Mouse (Mus musculus) limb, embryonic 12.5 days (tissue): ENCODE measurements around the gene Atcay. TPM values are rescaled to one million over a fixed set of nuclear protein-coding genes. Genes with fewer than 3 reads are reported as not detected.
"Not testable (repeated sequence)": the region's sequence is repeated elsewhere in the genome, so short reads cannot be mapped to it uniquely, and the experiment has no call there.

ENCODE experiments used
- ATAC-seq: fragments of 200-750 bp; cut with Nextera tagmentation; 2 replicates; pipeline ENCODE4 v1.8.0; 2017; ENCODE audit warnings: low read depth, moderate TSS enrichment; ENCODE audit not compliant: insufficient number of reproducible peaks, insufficient read depth, low FRiP score, low TSS enrichment
- H3K27ac ChIP-seq: fragments of 300-500 bp; sonication (generic); 2 replicates; pipeline ENCODE4 v1.5.1; 2016; ENCODE audit warnings: mild to moderate bottlenecking, moderate library complexity
- H3K27me3 ChIP-seq: fragments of 300-500 bp; sonication (generic); 2 replicates; pipeline ENCODE4 v1.6.1; 2016; ENCODE audit warnings: mild to moderate bottlenecking, moderate library complexity
- H3K36me3 ChIP-seq: fragments of 300-500 bp; sonication (generic); 2 replicates; pipeline ENCODE4 v1.6.1; 2016; ENCODE audit warnings: mild to moderate bottlenecking, moderate library complexity
- H3K4me1 ChIP-seq: fragments of 300-500 bp; sonication (generic); replicated peaks from 2 replicates; pipeline ENCODE4 v1.6.1; 2016
- H3K4me2 ChIP-seq: fragments of 300-500 bp; sonication (generic); 2 replicates; pipeline ENCODE4 v1.6.1; 2016; ENCODE audit warnings: mild to moderate bottlenecking, moderate library complexity
- H3K4me3 ChIP-seq: fragments of 300-500 bp; sonication (generic); replicated peaks from 2 replicates; pipeline ENCODE4 v1.5.1; 2016; ENCODE audit warnings: mild to moderate bottlenecking
- H3K9ac ChIP-seq: fragments of 300-500 bp; sonication (generic); replicated peaks from 2 replicates; pipeline ENCODE4 v1.6.1; 2016; ENCODE audit warnings: mild to moderate bottlenecking, moderate library complexity
- H3K9me3 ChIP-seq: fragments of 300-500 bp; sonication (generic); 2 replicates; pipeline ENCODE4 v1.6.1; 2016; ENCODE audit warnings: mild to moderate bottlenecking, moderate library complexity
- WGBS: fragments of 180-500 bp; shearing (Covaris S2); methylation state at CpG from one replicate; pipeline ENCODE4 v1.1.7; 2016; 5-methylcytosine and 5-hydroxymethylcytosine counted together
- polyA plus RNA-seq: library from polyadenylated mRNA; unstranded; fragments of >200 nt; fragmentation: Nextera tagmentation; extraction: Ambion mirVana; gene quantifications from 2 replicates; pipeline ENCODE4 v1.2.1, GENCODE M21; 2016

The Atcay gene
- polyA plus RNA-seq, 1 experiment from 2014 or later, result 0.43 TPM

DNA sequence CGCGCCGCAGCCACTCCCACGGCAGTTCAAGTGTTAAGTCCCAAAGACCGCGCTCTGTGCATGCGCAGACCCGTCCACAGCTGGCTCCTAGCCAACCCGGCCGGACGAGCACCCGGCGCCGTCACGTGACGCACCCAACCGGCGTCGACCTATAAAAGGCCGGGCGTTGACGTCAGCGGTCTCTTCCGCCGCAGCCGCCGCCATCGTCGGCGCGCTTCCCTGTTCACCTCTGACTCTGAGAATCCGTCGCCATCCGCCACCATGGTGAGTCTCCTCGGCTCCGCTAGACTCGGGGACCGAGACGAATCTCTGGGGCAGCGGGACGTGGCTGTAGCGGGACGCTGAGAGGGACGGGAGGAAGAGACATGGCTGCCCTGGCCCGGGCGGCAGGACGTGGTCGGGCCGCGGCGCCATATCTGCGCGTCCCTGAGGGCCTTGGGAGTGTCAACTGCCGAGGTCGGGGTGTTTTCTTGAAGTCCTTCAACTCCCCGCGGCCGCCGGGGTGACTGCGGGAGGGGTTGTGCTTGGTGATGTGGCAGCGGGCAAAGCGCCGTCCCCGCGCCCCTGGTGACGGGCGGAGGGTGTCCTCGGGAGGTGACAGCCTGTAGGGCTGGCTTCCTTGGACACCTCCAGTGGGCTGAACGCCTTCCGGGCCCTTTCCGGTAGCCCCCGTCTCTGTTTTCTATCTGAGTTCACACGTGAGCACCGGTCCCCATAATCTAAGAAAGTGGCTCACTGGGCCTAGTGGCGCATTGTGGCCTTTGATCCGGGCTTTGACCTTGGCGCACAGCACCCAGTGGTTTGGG is 54.0 kb downstream of the Atcay start, which contains the start of gene Eef2:
TSS of gene Eef2 (plus strand) at position 166 of the 806 bp plus-strand sequence.
- ATAC-seq, result peak; percentile 71
- Histone ChIP-seq H3K4me2 (peak within 1 kb of the TSS; percentile 96), H3K4me1 (peaks cover 54% of the 10 kb centered on the region), H3K27me3 (no peaks in the 10 kb centered on the region), H3K9me3 (no peaks in the 10 kb centered on the region), H3K36me3 (peaks cover 45% of the 10 kb centered on the region), H3K27ac (peak within 1 kb of the TSS; percentile 94), H3K4me3 (peak within 1 kb of the TSS; percentile 98), H3K9ac (peak within 1 kb of the TSS; percentile 98)
- under 1% methylated on average over 77 of the region's 77 CpGs for WGBS

DNA sequence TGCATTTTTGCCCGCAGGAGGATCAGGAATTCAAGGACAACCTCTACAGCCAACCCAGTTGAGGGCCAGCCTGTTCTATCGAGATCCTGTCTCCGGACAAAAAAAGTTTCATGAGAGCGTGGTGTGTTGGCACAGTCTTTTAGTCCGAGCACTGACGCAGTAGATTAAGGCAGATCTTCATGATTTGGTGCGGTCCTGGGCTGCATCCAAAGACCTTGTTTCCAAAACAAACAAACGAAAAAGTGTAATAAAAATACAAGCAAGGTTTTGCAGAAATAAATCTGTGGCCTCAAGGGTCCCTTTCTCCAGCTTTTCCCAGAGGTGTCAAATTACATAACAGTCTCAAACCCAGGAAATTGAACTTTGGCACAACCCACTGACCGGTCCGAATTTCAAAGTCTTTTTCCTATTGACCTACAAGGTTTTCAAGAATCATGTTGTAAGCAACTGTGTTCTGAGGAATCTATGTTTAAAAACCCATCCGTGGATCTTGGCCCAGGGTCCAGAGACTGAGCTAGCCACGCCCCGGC is 54.6 kb downstream of the Atcay start:
- Histone ChIP-seq H3K4me1 (peaks cover 50% of the 10 kb centered on the region), H3K36me3 (peaks cover 38% of the 10 kb centered on the region), H3K4me2 (peak overlapping the region; percentile 96), H3K9ac (no peak overlapping the region), H3K9me3 (no peaks in the 10 kb centered on the region), H3K4me3 (peak overlapping the region; percentile 98), H3K27me3 (no peaks in the 10 kb centered on the region), H3K27ac (peak overlapping the region; percentile 94)
- WGBS, result 9% methylated on average over 13 of the region's 13 CpGs
- no peak for ATAC-seq

DNA sequence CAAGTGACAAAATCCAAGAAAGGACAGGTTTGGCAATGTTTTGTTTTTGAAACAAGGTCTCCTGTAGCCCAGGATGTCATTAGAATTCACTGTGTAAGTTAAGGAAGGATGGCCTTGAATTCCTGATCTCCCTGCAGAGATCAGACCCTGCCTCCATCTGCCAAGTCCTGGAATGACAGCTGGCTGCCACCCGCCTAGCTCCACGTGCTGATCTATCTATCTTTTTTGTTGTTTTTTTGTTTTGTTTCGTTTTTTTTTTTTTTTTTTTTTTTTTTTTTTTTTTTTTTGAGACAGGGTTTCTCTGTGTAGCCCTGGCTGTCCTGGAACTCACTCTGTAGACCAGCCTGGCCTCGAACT is 55.3 kb downstream of the Atcay start:
- peak overlapping the region; percentile 96 for H3K4me2 ChIP-seq
- not testable (repeated sequence) for H3K4me3 ChIP-seq, H3K27me3 ChIP-seq, H3K9me3 ChIP-seq, H3K9ac ChIP-seq, ATAC-seq
- peaks cover 31% of the 10 kb centered on the region for H3K36me3 ChIP-seq
- 9% methylated on average over 4 of the region's 4 CpGs for WGBS
- peaks cover 48% of the 10 kb centered on the region for H3K4me1 ChIP-seq
- peak overlapping the region; percentile 94 for H3K27ac ChIP-seq

DNA sequence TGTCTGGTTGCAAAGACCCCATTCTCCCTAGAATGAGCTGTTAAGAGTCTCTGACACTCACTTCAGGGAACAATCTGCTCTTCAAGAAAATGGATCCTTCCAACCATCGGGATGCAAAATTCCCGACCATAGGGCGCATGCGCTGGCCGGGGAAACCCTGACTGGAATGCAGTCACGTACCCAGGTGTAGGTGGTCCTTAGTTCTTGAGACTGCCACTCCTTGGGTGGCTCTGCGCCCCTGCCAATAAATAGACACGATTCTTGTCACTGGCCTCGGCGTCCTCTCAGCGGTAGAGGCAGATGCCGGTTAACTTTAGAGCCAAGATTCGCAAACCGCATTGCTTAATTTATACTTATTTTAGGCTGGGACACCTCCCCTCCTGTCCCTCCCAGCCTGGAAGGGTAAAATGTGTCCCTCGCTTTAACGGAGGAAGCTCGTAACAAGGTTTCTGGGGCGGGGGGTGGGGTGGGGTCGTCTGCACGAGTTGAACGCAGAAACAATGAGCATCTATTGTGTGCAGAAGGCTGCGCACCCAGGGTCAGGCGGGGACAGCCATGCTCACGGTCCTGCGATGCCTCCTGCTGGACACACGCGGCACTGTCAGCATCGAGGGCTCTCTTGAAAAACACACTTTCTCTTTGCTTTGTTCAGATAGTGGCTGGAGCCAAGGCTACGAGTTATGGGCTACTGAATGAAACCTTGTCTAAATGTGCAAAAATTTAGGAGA is 55.9 kb downstream of the Atcay start:
- Histone ChIP-seq H3K9me3 (no peaks in the 10 kb centered on the region), H3K4me3 (peak overlapping the region; percentile 39), H3K27ac (peak overlapping the region; percentile 94), H3K4me1 (peaks cover 45% of the 10 kb centered on the region), H3K9ac (peak overlapping the region; percentile 63), H3K27me3 (no peaks in the 10 kb centered on the region), H3K4me2 (peak overlapping the region; percentile 67), H3K36me3 (peaks cover 26% of the 10 kb centered on the region)
- ATAC-seq, result peak; percentile 59
- WGBS, result 3% methylated on average over 29 of the region's 29 CpGs

DNA sequence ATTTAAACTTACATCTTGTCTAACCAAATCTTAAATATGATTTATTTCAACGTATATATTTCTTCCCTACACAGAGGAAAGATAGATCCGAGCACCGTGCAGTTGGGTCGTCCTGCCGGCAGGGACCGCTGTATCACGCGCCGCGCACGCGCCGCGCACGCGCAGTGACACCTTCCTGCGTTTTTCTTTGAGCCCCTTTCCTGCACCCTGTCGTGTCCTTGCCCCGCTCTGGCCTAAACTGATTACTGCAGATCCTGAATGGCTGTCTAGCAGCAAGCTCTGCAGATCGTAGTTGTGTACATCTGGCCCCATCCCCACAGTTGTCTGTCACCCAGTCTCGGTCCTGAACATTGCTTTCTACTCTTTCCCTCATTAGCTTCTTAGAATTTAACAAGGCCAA is 57.5 kb downstream of the Atcay start:
- 0 out of 2 replicates have a peak, but pooled peaks have one; percentile 15 for ATAC-seq

DNA sequence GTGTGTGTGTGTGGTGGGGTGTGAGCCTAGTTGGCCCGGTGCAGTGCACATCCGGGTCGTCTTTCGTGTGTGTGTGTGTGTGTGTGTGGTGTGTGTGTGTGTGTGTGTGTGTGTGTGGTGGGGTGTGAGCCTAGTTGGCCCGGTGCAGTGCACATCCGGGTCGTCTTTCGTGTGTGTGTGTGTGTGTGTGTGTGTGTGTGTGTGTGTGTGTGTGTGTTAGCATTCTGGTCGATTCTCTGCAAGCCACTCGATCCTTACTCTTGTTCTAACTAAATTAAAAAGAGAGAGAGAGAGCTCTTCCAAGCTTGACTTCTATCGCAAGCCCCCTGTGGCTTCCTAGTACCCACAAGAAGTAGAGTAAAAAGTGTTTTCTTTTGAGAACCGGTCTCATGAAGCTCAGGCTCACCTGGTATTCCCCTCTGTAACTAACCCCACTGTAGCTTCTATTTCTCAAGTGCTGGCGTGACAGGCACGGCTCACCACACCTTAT is 61.2 kb downstream of the Atcay start:
- WGBS, result 66% methylated on average over 5 of the region's 14 CpGs
- Histone ChIP-seq H3K4me2 (peak overlapping the region; percentile 76), H3K36me3 (peaks cover 12% of the 10 kb centered on the region), H3K4me1 (peaks cover 37% of the 10 kb centered on the region)
- not testable (repeated sequence) for H3K27me3 ChIP-seq, H3K9ac ChIP-seq, H3K9me3 ChIP-seq, H3K4me3 ChIP-seq, H3K27ac ChIP-seq, ATAC-seq

More for the DNA sequence above, 57.5 kb downstream of the Atcay start:
- Histone ChIP-seq H3K27ac (peak overlapping the region; percentile 94), H3K4me3 (peak overlapping the region; percentile 8; the same call in 1 of the 2 replicates), H3K36me3 (peaks cover 9% of the 10 kb centered on the region), H3K27me3 (no peaks in the 10 kb centered on the region), H3K9ac (peak overlapping the region; percentile 42; the same call in 1 of the 2 replicates), H3K9me3 (no peaks in the 10 kb centered on the region), H3K4me2 (peak overlapping the region; percentile 44), H3K4me1 (peaks cover 37% of the 10 kb centered on the region)
- WGBS, result 4% methylated on average over 21 of the region's 21 CpGs

DNA sequence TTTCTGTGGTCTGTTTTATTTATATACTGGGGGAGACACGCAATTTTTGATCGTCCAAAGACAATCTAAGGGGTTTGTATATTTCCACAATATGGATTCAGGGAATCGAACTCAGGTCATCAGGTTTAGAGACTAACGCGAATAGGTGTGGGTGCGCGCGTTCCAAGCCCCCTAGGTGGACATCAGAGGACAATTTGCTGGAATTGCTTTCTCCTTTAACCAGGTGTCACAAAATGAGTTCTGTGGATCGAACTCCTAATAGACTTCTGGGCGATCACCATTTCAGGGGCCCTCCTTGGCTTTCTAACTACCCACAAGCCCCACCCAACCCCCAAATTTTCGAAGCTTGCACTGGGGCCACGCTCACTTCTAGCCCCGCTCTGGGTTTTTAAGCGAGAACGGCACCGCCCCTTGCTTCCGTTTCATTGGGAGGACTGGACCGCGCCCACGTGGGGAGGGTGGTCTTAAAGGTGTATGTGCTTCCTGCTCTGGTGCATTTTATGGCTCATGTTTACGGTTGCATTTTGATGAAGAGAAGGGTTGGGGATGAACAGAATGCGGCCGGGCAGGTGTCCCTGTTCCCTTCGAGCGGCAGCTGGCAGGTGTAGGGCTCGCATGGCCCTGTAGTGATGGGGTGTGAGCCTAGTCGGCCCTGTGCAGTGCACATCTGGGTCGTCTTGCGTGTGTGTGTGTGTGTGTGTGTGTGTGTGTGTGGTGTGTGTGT is 62.0 kb downstream of the Atcay start:
- no peaks in the 10 kb centered on the region for H3K27me3 ChIP-seq
- peak overlapping the region; percentile 93 for H3K4me3 ChIP-seq
- peak overlapping the region; percentile 42; the same call in 1 of the 2 replicates for H3K9ac ChIP-seq
- H3K4me1 ChIP-seq, result peaks cover 29% of the 10 kb centered on the region
- peaks cover 19% of the 10 kb centered on the region for H3K36me3 ChIP-seq
- ATAC-seq, result no peak
- peak overlapping the region; percentile 84 for H3K27ac ChIP-seq
- WGBS, result 3% methylated on average over 29 of the region's 29 CpGs
- H3K4me2 ChIP-seq, result peak overlapping the region; percentile 76
- no peaks in the 10 kb centered on the region for H3K9me3 ChIP-seq

DNA sequence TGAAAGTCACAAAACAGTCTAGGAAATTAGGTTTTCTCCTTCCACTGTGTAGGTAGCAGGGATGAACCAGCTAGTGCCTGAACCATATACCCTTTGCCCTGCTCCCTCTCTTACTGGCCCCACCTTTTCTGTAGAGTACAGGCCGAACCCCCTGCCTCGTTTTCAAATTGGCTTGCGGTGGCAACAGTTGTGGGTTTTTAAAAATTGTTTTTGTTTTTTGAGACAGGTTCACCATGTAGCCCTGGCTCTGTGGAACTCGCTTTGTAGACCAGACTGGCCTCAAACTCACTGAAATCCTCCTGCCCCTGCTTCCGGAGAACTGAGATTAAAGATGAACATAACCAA is 62.6 kb downstream of the Atcay start:
- Histone ChIP-seq H3K27me3 (no peaks in the 10 kb centered on the region), H3K27ac (peak overlapping the region; percentile 84), H3K4me3 (peak overlapping the region; percentile 93), H3K9me3 (no peaks in the 10 kb centered on the region), H3K4me2 (peak overlapping the region; percentile 76), H3K9ac (peak overlapping the region; percentile 42; the same call in 1 of the 2 replicates), H3K4me1 (peaks cover 23% of the 10 kb centered on the region), H3K36me3 (peaks cover 26% of the 10 kb centered on the region)
- peak; percentile 52 for ATAC-seq
- 7% methylated on average over 5 of the region's 5 CpGs for WGBS

DNA sequence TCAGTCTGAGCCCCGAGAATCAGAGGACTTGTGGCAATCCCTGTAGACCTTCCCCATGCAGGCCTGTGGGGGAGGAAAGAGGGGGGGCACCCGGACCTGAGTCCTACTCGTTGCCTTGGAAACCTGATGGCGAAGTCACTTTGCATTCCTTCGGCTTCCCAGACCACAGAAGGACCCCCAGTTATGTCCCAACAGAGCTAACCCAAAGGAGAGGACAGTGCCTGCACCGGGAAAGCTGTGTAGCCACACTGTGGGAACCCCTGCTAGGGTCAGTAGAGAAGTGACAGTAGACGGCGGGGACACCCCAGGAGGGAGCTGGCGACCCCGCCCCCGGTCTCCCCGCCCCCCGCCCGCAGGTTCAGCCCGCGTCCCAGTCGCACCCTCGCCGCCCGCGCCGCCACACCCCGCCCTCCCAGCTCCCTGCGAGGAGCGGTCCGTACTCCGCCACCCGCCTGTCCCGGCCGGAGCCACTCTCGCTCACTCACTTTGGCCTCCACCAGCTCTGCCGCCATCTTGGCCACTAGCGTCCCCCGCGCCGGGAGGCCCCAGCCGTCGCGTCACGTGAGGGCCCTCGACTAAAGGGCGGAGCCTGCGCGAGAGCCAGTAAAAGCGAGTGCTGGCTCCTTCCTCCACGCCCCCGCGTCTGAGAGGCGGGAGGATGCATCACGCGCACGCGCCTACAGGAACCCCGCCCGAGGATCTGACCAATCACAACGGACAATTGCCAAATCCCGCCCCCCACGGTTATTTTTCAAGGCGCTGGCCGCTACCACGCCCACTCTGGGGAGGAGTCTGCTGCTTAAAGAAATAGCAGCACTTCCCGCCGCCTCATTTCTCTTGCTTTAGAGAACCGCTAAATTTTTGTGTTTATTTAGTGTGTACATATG is 63.2 kb downstream of the Atcay start, which contains the start of gene Pias4:
TSS of gene Pias4 (minus strand) at position 724 of the 887 bp plus-strand sequence.
- peak within 1 kb of the TSS; percentile 93 for H3K4me3 ChIP-seq
- peak within 1 kb of the TSS; percentile 84 for H3K27ac ChIP-seq
- H3K4me1 ChIP-seq, result peaks cover 26% of the 10 kb centered on the region
- H3K4me2 ChIP-seq, result peak within 1 kb of the TSS; percentile 92
- no peaks in the 10 kb centered on the region for H3K9me3 ChIP-seq
- H3K36me3 ChIP-seq, result peaks cover 30% of the 10 kb centered on the region
- under 1% methylated on average over 61 of the region's 64 CpGs for WGBS
- H3K9ac ChIP-seq, result peak within 1 kb of the TSS; percentile 85
- no peaks in the 10 kb centered on the region for H3K27me3 ChIP-seq
- peak; percentile 74 for ATAC-seq

DNA sequence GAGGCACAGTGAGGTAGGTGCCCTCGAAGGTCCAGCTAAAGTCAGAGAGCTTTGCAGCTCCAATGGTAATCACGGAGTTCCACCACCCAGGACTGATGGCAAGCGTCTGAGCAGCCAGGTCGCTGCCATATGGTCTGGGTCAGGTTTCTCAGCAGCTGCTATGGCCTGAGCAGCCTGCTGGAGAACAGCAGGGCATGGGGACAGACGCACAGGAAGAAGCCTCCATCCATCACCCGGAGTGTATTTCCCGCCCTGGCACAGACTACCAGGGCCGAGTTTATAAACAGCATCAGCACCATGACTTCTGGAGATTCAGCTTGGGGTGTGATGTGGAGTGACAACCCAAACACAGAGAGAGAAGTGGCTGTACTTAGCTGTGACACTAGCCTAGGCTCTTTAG is 65.5 kb downstream of the Atcay start:
- Histone ChIP-seq H3K9me3 (no peaks in the 10 kb centered on the region), H3K27me3 (no peaks in the 10 kb centered on the region), H3K4me3 (no peak overlapping the region), H3K9ac (no peak overlapping the region), H3K36me3 (peaks cover 53% of the 10 kb centered on the region), H3K4me1 (peaks cover 36% of the 10 kb centered on the region), H3K27ac (no peak overlapping the region), H3K4me2 (no peak overlapping the region)
- ATAC-seq, result no peak
- 62% methylated on average over 8 of the region's 8 CpGs for WGBS
